Mouse (Mus musculus): ENCODE results near the gene Apoc3.

DNA sequence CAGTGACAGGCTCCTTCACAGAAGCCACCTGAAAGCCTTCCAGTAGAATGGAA, at the start of gene Apoc3:
- TF ChIP-seq HCFC1 (IDR thresholded peaks at IDR 0.05; ENCODE audit: low read depth, low read length) = no peak
- no peak for TF ChIP-seq MAFK (IDR thresholded peaks at IDR 0.05; ENCODE audit: borderline replicate concordance, low read depth, low read length)
- no peak for TF ChIP-seq POLR2AphosphoS2 (IDR thresholded peaks at IDR 0.05; ENCODE audit: low read length)
- no peak for TF ChIP-seq UBTF (IDR thresholded peaks at IDR 0.05; ENCODE audit: borderline replicate concordance, insufficient read depth, low read depth, low read length)
- TF ChIP-seq JUND (IDR thresholded peaks at IDR 0.05; ENCODE audit: low read depth, low read length) = no peak
- TF ChIP-seq MAX (IDR thresholded peaks at IDR 0.05; ENCODE audit: low read length) = no peak
- no peak for TF ChIP-seq POLR2A (IDR thresholded peaks at IDR 0.05; ENCODE audit: control insufficient read depth in 1 of 2, insufficient read depth in 1 of 2, low read depth in 1 of 2, low read length in 2 of 2, poor library complexity in 1 of 2)
- no peak for TF ChIP-seq CHD2 (IDR thresholded peaks at IDR 0.05; ENCODE audit: low read length)
- TF ChIP-seq MXI1 (IDR thresholded peaks at IDR 0.05; ENCODE audit: low read depth, low read length) = no peak
- TF ChIP-seq CTCF (IDR thresholded peaks at IDR 0.05 in 2 of 3, conservative IDR thresholded peaks at IDR 0.05 in 1 of 3; ENCODE audit: control insufficient read depth in 1 of 3, insufficient read depth in 1 of 3, low read depth in 2 of 3, low read length in 3 of 3, poor library complexity in 1 of 3, severe bottlenecking in 1 of 3) = no peak
- TF ChIP-seq ELF1 (IDR thresholded peaks at IDR 0.05; ENCODE audit: low read depth, low read length) = no peak
